Mouse (Mus musculus) CD4-positive helper T cell, adult 2 months (primary cell): ENCODE data around the gene Sgk1.

Experiments used
- DNase-seq: peaks from one replicate; pipeline ENCODE4 v3.0.0-alpha.2; 2012; ENCODE audit warnings: low read depth, missing footprints, low spot score

Gene Sgk1

GRCm38 (mm10) chr10:21963005-21963404 lies 81.0 kb downstream of the Sgk1 start:
- no peak for DNase-seq

GRCm38 (mm10) chr10:21973676-21974075 lies 91.7 kb downstream of the Sgk1 start:
- no peak for DNase-seq

- DNase-seq = no peak
These were observed 92.8 kb downstream of the Sgk1 start for GRCm38 (mm10) chr10:21974801-21975200.

GRCm38 (mm10) chr10:21975384-21975783 lies 93.4 kb downstream of the Sgk1 start:
- DNase-seq = peak; percentile 75

- DNase-seq = peak; percentile 74
These were observed 94.3 kb downstream of the Sgk1 start for GRCm38 (mm10) chr10:21976253-21976652.

- DNase-seq = no peak
These were observed 96.4 kb downstream of the Sgk1 start for GRCm38 (mm10) chr10:21978421-21978820.

- no peak for DNase-seq
These were observed 97.4 kb downstream of the Sgk1 start for GRCm38 (mm10) chr10:21979286-21979965.

- DNase-seq = no peak
These were observed 98.9 kb downstream of the Sgk1 start for GRCm38 (mm10) chr10:21980780-21981435.

GRCm38 (mm10) chr10:21982303-21982702 lies 100.3 kb downstream of the Sgk1 start:
- no peak for DNase-seq

GRCm38 (mm10) chr10:21988489-21988888 lies 106.5 kb downstream of the Sgk1 start:
- DNase-seq = no peak

GRCm38 (mm10) chr10:21991351-21991840 lies 109.4 kb downstream of the Sgk1 start:
- peak; percentile 65 for DNase-seq

- peak; percentile 54 for DNase-seq
These were observed 110.2 kb downstream of the Sgk1 start for GRCm38 (mm10) chr10:21991986-21992833.

- peak; percentile 68 for DNase-seq
These were observed 111.0 kb downstream of the Sgk1 start for GRCm38 (mm10) chr10:21992834-21993514.

GRCm38 (mm10) chr10:21993515-21994373 lies 111.8 kb downstream of the Sgk1 start:
- DNase-seq = no peak

GRCm38 (mm10) chr10:21994431-21994914 lies 112.5 kb downstream of the Sgk1 start:
- DNase-seq = peak; percentile 94

- peak; percentile 79 for DNase-seq
These were observed 113.2 kb downstream of the Sgk1 start for GRCm38 (mm10) chr10:21995221-21995620.

GRCm38 (mm10) chr10:21995661-21996308 lies 113.8 kb downstream of the Sgk1 start:
- peak; percentile 81 for DNase-seq

- no peak for DNase-seq
These were observed 114.9 kb downstream of the Sgk1 start for GRCm38 (mm10) chr10:21996660-21997447.
